Mouse (Mus musculus): ENCODE data around the gene Fhad1. TPM values are rescaled to one million over a fixed set of nuclear protein-coding genes. Genes with fewer than 3 reads are reported as not detected.

Gene Fhad1
- polyA plus RNA-seq, 1 experiment from 2014 or later = 0.64 TPM

Other genes starting within 250 kb of the Fhad1 start
- gene Dnajc16, start 224.2 kb downstream of the Fhad1 start, polyA plus RNA-seq (2014; fragmentation: Nextera tagmentation; extraction: Ambion mirVana) = 3.1 and 3.6 TPM in 2 replicates
- gene Casp9, start 221.5 kb downstream of the Fhad1 start, polyA plus RNA-seq (2014; fragmentation: Nextera tagmentation; extraction: Ambion mirVana) = 16.9 and 19.0 TPM in 2 replicates
- gene Cela2a, start 188.9 kb downstream of the Fhad1 start, polyA plus RNA-seq (2014; fragmentation: Nextera tagmentation; extraction: Ambion mirVana) = not detected in 2 replicates
- gene Ctrc, start 168.7 kb downstream of the Fhad1 start, polyA plus RNA-seq (2014; fragmentation: Nextera tagmentation; extraction: Ambion mirVana) = not detected in 2 replicates
- gene Efhd2, start 140.2 kb downstream of the Fhad1 start, polyA plus RNA-seq (2014; fragmentation: Nextera tagmentation; extraction: Ambion mirVana) = 17.5 and 19.8 TPM in 2 replicates
- gene Tmem51, start 69.2 kb upstream of the Fhad1 start, polyA plus RNA-seq (2014; fragmentation: Nextera tagmentation; extraction: Ambion mirVana) = 10.4 and 11.1 TPM in 2 replicates
- gene Kazn, start 224.3 kb upstream of the Fhad1 start, polyA plus RNA-seq (2014; fragmentation: Nextera tagmentation; extraction: Ambion mirVana) = 8.6 and 9.0 TPM in 2 replicates